Mouse (Mus musculus): Measurements from ENCODE around the gene Hopx.
A peak's percentile ranks its signal among the peaks of the same experiment; 100 is the strongest.
"Not testable (repeated sequence)": the region's sequence is repeated elsewhere in the genome, so short reads cannot be mapped to it uniquely, and the experiment has no call there.

Hopx gene

GRCm38 (mm10) chr5:77099997-77100380, 14.9 kb downstream of the Hopx start:
- peak; percentile 24 for DNase-seq (ENCODE audit: low spot score)

GRCm38 (mm10) chr5:77099317-77099996, 15.5 kb downstream of the Hopx start:
- DNase-seq (ENCODE audit: low spot score) = no peak

DNA sequence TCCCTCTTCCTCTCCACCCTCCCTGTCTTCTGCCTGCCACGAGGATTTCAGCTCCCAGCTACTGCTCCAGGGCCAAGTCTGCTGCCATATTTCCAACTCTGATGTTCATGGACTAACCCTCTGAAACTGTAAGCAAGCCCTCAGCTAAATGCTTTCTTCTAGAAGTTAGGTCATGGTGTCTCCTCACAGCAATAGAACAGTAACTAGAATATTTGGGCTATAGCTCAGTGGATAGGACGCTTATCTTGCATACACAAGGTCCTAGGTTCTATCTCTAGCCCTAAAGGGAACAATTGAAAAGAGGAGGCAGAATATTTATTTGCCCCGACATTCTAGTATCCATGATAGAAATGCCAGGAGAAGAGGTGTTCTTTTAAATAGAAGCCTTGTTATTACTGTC, 16.0 kb downstream of the Hopx start:
- no peak for DNase-seq (ENCODE audit: low spot score)

GRCm38 (mm10) chr5:77097686-77098085, 17.2 kb downstream of the Hopx start:
- peak; percentile 80 for DNase-seq (ENCODE audit: low spot score)

GRCm38 (mm10) chr5:77096194-77096593, 18.7 kb downstream of the Hopx start:
- not testable (repeated sequence) for DNase-seq (ENCODE audit: low spot score)

DNA sequence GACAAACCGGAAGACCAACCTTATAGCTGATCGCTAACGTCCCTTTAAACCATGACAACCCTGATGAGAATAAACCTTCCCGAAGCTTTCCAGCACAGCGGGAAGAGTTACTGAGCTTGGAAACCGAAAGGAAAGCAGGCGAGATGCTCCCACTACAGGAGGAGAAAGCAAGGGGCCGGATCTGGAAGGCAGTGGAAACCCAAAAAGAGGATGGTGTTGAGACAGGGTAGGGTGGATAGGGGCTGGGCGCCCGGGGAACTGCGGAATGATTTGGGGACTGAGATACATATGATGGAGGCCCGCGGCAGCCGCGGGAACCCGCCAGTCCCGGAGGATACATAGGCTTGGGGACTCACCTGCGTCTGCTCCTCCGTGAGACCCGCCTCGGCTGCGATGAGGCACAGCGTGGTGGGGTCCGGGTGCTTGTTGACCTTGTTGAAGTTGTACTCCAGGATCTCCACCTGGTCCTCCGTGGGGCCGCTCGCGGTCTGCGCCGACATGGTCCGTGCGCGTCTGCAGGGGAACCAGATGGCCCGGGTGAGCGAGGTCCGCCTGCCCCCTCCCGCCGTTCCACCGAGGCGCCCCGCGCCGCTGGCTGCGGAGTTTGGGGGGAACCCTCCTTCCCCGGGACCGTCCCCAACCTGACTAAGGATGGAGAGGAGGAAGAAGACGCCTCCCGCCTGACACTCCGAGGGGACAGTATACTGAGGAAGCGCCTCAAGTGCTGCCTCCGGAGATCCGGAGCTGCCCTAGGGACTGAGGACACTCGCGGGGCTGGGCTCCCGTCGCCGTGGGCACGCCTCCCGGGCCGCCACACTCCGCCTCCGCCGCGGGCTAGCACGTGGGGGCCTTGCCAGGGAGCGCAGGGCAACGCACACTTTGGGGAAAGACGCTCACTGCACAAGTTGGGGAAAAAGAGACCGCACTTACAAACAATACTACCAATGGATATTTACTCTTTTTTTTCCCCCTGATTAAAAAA, 20.1 kb downstream of the Hopx start:
- DNase-seq (ENCODE audit: low spot score) = no peak

- no peak for DNase-seq (ENCODE audit: low spot score)
These were observed 21.0 kb downstream of the Hopx start for GRCm38 (mm10) chr5:77093961-77094360.

DNA sequence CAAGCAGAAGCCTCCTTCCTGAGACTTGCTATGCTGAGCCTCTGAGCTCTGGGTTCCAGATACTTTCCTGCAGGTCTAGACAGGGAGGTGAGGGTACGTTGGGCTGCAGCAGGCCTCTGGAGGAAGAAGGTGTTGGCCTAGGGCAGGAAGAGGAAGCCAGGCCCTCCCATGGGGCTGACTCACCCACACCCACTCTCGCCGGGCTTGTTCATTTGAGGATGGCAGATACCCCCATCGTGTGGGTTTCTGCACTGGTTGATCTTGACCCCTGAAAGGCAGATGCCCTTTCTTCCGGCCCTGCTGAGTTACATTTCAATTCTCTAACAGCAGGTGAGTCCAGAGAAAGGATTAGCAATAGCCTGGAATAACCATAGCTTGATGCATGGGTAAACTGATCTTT, 22.4 kb downstream of the Hopx start:
- no peak for DNase-seq (ENCODE audit: low spot score)

- no peak for DNase-seq (ENCODE audit: low spot score)
These were observed 23.0 kb downstream of the Hopx start for GRCm38 (mm10) chr5:77091923-77092322.

GRCm38 (mm10) chr5:77090521-77091096, 24.3 kb downstream of the Hopx start:
- DNase-seq (ENCODE audit: low spot score) = peak; percentile 48

- no peak for DNase-seq (ENCODE audit: low spot score)
These were observed 25.0 kb downstream of the Hopx start for GRCm38 (mm10) chr5:77089901-77090300.

- DNase-seq (ENCODE audit: low spot score) = peak; percentile 61
These were observed 25.6 kb downstream of the Hopx start for GRCm38 (mm10) chr5:77089294-77089693.

DNA sequence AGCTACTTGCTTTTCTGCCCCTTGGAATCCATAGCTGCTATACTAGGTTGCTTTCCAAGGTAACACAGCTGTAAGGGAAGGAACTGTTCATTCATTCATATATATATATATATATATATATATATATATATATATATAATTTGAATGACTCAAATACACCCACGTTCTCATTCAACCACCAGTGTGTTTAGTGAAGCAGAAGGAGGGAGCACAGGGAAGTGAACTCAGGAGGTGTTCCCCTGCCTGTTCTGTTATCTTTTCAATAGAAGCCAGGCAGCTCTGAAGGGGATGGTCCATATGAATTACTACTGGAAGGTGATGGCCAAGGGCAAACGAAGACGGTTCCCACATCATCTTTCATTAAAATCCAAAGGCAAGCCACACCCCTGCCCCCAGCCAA, 27.8 kb downstream of the Hopx start:
- no peak for DNase-seq (ENCODE audit: low spot score)

- DNase-seq (ENCODE audit: low spot score) = no peak
These were observed 28.4 kb downstream of the Hopx start for GRCm38 (mm10) chr5:77086541-77086940.

DNA sequence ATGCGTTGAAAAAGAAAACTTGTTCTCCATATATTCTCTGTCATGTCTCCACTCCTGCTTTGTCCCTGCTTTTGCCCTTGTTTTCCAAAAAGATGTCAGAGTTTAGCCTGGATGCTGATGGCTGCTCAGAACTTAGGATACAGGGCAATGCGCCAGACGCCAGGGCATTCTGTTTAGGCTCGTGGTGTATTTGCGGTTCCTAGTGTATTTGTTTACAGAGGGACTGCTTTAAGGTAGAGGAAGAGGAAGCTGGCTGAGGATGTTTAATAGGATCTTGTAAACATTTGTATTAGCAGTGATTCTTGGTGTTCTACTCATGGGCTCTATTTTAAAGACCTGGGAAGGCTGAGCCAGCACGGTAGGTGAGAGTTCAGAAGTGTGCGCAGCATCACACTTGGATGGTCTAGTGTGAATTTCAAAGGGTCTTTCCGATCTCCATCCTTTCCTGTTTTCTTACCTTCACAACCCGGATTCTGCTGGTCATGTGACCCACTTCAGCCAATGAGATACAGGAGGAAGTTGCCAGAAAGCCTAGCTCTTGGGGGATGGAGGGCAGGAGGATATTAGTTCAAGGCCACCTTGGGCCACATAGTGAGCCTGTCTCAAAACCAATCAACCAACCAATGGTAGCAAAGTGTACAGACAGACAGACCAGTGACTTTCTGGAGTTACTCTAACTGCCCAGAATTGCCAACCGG, 29.0 kb downstream of the Hopx start:
- no peak for DNase-seq (ENCODE audit: low spot score)

- DNase-seq (ENCODE audit: low spot score) = no peak
These were observed 30.5 kb downstream of the Hopx start for GRCm38 (mm10) chr5:77084418-77084817.

GRCm38 (mm10) chr5:77082735-77083134, 32.2 kb downstream of the Hopx start:
- no peak for DNase-seq (ENCODE audit: low spot score)

DNA sequence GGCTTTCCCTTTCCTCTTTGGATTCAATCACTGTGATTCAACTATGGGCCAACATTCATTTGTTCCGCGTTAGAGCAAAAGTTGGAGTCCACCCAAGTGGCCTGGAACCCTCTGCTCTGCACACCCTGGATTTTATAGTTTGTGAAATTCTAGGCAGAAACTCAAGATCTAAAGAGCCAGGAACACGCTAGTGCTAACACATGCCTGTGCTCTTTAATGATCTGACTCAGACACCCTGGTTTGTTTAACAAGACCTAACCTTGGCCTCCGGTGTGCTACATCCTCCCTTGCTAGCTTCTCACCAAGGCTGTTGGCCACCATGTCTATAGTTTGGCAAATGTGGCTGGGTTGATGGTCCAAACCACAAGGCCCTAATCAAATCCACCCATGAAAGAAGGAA, 34.2 kb downstream of the Hopx start:
- peak; percentile 56 for DNase-seq (ENCODE audit: low spot score)

DNA sequence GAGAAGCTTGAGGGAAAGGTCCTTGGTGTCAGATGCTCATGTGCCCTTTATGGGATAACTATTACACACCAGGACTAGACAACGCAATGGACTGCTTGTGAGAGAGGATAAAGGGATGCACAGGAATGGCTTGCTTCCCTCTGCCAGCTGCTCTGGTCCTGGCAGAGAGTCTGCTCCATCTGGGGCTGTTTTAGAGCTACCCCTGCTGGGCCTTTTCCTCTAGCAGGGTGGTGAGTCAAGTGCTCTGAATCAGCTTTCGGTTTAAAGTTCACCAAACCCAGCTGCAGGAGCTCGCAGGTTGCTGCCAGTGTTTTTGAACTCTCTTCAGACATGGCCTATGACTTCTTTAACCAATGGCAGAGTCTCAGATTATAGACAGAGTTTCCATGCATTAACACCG, 39.0 kb downstream of the Hopx start:
- DNase-seq (ENCODE audit: low spot score) = peak; percentile 79

GRCm38 (mm10) chr5:77074914-77075313, 40.0 kb downstream of the Hopx start:
- DNase-seq (ENCODE audit: low spot score) = peak; percentile 99

DNA sequence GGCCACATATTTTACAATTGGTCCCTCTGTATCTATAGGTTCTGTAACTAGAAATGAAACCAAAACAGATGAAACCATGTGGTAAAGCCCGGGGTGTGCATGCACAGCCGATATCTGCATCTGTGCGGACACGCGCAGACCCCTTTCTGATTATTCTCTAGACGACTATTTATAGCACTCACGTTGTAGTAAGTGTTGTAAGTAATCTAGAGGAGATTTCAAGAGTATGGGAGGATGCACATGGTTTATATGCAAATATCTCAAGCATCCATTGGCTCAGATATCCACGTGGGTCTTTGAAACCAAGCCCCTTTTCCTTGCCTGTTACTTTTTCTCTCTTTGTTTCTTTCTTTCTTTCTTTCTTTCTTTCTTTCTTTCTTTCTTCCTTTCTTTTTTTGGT, 41.1 kb downstream of the Hopx start:
- no peak for DNase-seq (ENCODE audit: low spot score)

DNA sequence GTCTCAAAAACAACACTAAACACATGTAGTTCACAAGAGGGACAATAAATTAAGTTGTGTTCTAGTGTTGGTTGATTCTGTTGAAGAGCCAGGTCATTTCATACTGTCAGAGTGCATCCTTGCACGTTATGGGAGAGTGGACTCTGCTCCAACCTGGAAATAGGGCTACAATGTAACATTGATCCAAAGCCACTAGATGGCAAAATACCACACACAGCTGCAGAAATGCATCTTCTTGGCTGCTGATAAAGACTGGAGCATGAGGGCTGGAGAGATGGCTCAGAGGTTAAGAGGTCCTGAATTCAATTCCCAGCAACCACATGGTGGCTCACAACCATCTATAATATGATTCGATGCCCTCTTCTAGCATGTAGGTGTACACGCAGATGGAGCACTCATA, 43.3 kb downstream of the Hopx start:
- peak; percentile 72 for DNase-seq (ENCODE audit: low spot score)

All from adipocyte (in vitro differentiated cells).